Mouse (Mus musculus) heart, embryonic 12.5 days (tissue): ENCODE measurements around the gene Irf2. TPM values are rescaled to one million over a fixed set of nuclear protein-coding genes. Genes with fewer than 3 reads are reported as not detected.

Source experiments
- polyA plus RNA-seq: library from polyadenylated mRNA; unstranded; fragments of >200 nt; fragmentation: Nextera tagmentation; extraction: Ambion mirVana; gene quantifications from 2 replicates; pipeline ENCODE4 v1.2.1, GENCODE M21; 2016

Gene Irf2
- polyA plus RNA-seq, 1 experiment from 2014 or later, result 12.5 TPM

Other genes with a start within 250 kb of the Irf2 start
- 10.7 and 12.6 TPM in 2 replicates for gene Cenpu, start 187.7 kb upstream of the Irf2 start, polyA plus RNA-seq
- gene Primpol, start 122.5 kb upstream of the Irf2 start, polyA plus RNA-seq, result 11.2 and 14.2 TPM in 2 replicates
- gene Casp3, start 122.4 kb upstream of the Irf2 start, polyA plus RNA-seq, result 59.1 and 62.4 TPM in 2 replicates
- 2.4 and 2.5 TPM in 2 replicates for gene Enpp6, start 247.2 kb downstream of the Irf2 start, polyA plus RNA-seq